Mouse (Mus musculus) megakaryocyte, embryonic 14.5 days (primary cell): Measurements from ENCODE around the gene Hcn2. TPM values are rescaled to one million over a fixed set of nuclear protein-coding genes. Genes with fewer than 3 reads are reported as not detected.
"Not testable (repeated sequence)": the region's sequence is repeated elsewhere in the genome, so short reads cannot be mapped to it uniquely, and the experiment has no call there.

ENCODE experiments used
- H3K27me3 ChIP-seq: replicated peaks from 2 replicates; pipeline ENCODE3; 2012; ENCODE audit warnings: inconsistent platforms
- H3K36me3 ChIP-seq: replicated peaks from 2 replicates; pipeline ENCODE3; 2012; ENCODE audit warnings: low read length, inconsistent platforms, mixed read lengths
- H3K4me1 ChIP-seq: 2 replicates; pipeline ENCODE4 v1.6.1; 2012; ENCODE audit warnings: inconsistent platforms
- H3K4me3 ChIP-seq: replicated peaks from 2 replicates; pipeline ENCODE3; 2012; ENCODE audit warnings: moderate library complexity, mild to moderate bottlenecking, inconsistent platforms
- H3K9me3 ChIP-seq: 2 replicates; pipeline ENCODE4 v1.6.1; 2012; ENCODE audit warnings: inconsistent platforms
- FLI1 ChIP-seq: IDR thresholded peaks from 2 replicates; pipeline ENCODE4 v1.6.1; 2012; ENCODE audit warnings: low read length, inconsistent platforms, mixed read lengths
- GATA1 ChIP-seq: IDR thresholded peaks from 3 replicates; pipeline ENCODE4 v1.6.1; 2012; ENCODE audit warnings: mixed read lengths, low read length, inconsistent platforms, borderline replicate concordance
- polyA plus RNA-seq: library from polyadenylated mRNA; stranded (reverse); fragments of >175 nt; gene quantifications from 2 replicates; pipeline ENCODE4 v1.2.3, GENCODE M21; 2012; ENCODE audit warnings: low replicate concordance; ENCODE audit not compliant: insufficient read depth

Gene Hcn2
- polyA plus RNA-seq, 1 experiment = 1.8 TPM

GRCm38 (mm10) chr10:79698459-79698858 lies 18.0 kb upstream of the Hcn2 start:
- no peaks in the 10 kb centered on the region for H3K9me3 ChIP-seq
- H3K4me1 ChIP-seq = peaks cover 35% of the 10 kb centered on the region
- H3K4me3 ChIP-seq = no peak overlapping the region
- H3K36me3 ChIP-seq = no peaks in the 10 kb centered on the region
- TF ChIP-seq FLI1 (no peak), GATA1 (no peak)
- H3K27me3 ChIP-seq = peaks cover 11% of the 10 kb centered on the region

- H3K27me3 ChIP-seq = peaks cover 11% of the 10 kb centered on the region
- H3K4me1 ChIP-seq = peaks cover 37% of the 10 kb centered on the region
- H3K36me3 ChIP-seq = no peaks in the 10 kb centered on the region
- TF ChIP-seq GATA1 = no peak
- TF ChIP-seq FLI1 = no peak
- H3K9me3 ChIP-seq = no peaks in the 10 kb centered on the region
- H3K4me3 ChIP-seq = no peak overlapping the region
Observed at GRCm38 (mm10) chr10:79700676-79701075, 15.8 kb upstream of the Hcn2 start.

- TF ChIP-seq GATA1 (no peak), FLI1 (no peak)
- Histone ChIP-seq H3K27me3 (peaks cover 6% of the 10 kb centered on the region), H3K36me3 (peaks cover 7% of the 10 kb centered on the region), H3K4me3 (no peak overlapping the region), H3K9me3 (no peaks in the 10 kb centered on the region), H3K4me1 (peaks cover 39% of the 10 kb centered on the region)
Observed at GRCm38 (mm10) chr10:79701443-79702129, 14.8 kb upstream of the Hcn2 start.

GRCm38 (mm10) chr10:79702970-79703369 lies 13.5 kb upstream of the Hcn2 start:
- H3K27me3 ChIP-seq, H3K4me3 ChIP-seq, H3K9me3 ChIP-seq: not testable (repeated sequence)
- H3K36me3 ChIP-seq = peaks cover 21% of the 10 kb centered on the region
- peaks cover 51% of the 10 kb centered on the region for H3K4me1 ChIP-seq

- TF ChIP-seq GATA1 (no peak), FLI1 (no peak)
- H3K36me3 ChIP-seq = peaks cover 26% of the 10 kb centered on the region
- H3K4me1 ChIP-seq = peaks cover 52% of the 10 kb centered on the region
- H3K4me3 ChIP-seq = peak overlapping the region; percentile 98
- H3K27me3 ChIP-seq = peaks cover 3% of the 10 kb centered on the region
- no peaks in the 10 kb centered on the region for H3K9me3 ChIP-seq
Observed at GRCm38 (mm10) chr10:79703541-79703940, 12.9 kb upstream of the Hcn2 start.

- H3K27me3 ChIP-seq = no peaks in the 10 kb centered on the region
- no peaks in the 10 kb centered on the region for H3K9me3 ChIP-seq
- H3K4me1 ChIP-seq = peaks cover 60% of the 10 kb centered on the region
- TF ChIP-seq GATA1 (no peak), FLI1 (no peak)
- H3K4me3 ChIP-seq = peak within 1 kb of the TSS; percentile 98
- H3K36me3 ChIP-seq = peaks cover 34% of the 10 kb centered on the region
Observed at GRCm38 (mm10) chr10:79704065-79704969, 12.1 kb upstream of the Hcn2 start, which contains the start of gene Bsg. Gene Bsg, plus strand, starts transcription at chr10:79704491.

GRCm38 (mm10) chr10:79704970-79705360 lies 11.5 kb upstream of the Hcn2 start:
- Histone ChIP-seq H3K27me3 (no peaks in the 10 kb centered on the region), H3K4me3 (peak overlapping the region; percentile 98), H3K9me3 (no peaks in the 10 kb centered on the region), H3K4me1 (peaks cover 66% of the 10 kb centered on the region), H3K36me3 (peaks cover 40% of the 10 kb centered on the region)
- TF ChIP-seq FLI1 (no peak), GATA1 (no peak)

- H3K9me3 ChIP-seq = no peaks in the 10 kb centered on the region
- H3K4me3 ChIP-seq = peak overlapping the region; percentile 98
- H3K4me1 ChIP-seq = peaks cover 71% of the 10 kb centered on the region
- no peaks in the 10 kb centered on the region for H3K27me3 ChIP-seq
- peaks cover 50% of the 10 kb centered on the region for H3K36me3 ChIP-seq
- TF ChIP-seq GATA1 = 0 out of 3 replicates have a peak, but pooled peaks have one; percentile 59
- TF ChIP-seq FLI1 = no peak
Observed at GRCm38 (mm10) chr10:79705951-79706350, 10.5 kb upstream of the Hcn2 start.

GRCm38 (mm10) chr10:79706406-79707094 lies 9.9 kb upstream of the Hcn2 start:
- TF ChIP-seq GATA1 (no peak), FLI1 (no peak)
- Histone ChIP-seq H3K36me3 (peaks cover 56% of the 10 kb centered on the region), H3K27me3 (no peaks in the 10 kb centered on the region), H3K4me1 (peaks cover 73% of the 10 kb centered on the region), H3K4me3 (peak overlapping the region; percentile 98), H3K9me3 (no peaks in the 10 kb centered on the region)
